Mouse (Mus musculus): Measurements from ENCODE around the gene Map3k21. TPM values are rescaled to one million over a fixed set of nuclear protein-coding genes. Genes with fewer than 3 reads are reported as not detected.

The Map3k21 gene
- total and polyA plus RNA-seq, 3 experiments: not detected

DNA sequence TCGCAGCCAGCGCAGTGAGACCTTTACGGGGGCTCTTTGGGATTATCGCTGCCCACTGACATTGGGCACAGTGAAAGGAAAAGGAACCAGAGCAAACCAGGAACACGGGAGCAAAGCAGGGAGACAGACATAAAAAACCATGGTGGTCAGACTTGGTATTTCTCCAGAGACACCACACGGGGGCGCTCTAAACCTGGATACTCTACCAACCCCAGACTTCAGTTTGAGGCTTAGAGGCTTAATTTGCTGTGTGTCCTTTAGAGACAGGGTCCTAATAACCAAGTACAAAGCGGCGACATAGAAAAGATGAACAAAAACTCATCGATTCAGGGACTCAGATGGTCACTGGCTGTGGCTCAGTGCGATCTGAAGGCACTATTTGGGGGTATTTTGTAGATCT, 45.4 kb downstream of the Map3k21 start:
- DNase-seq (ENCODE audit: extremely low read depth): peak; percentile 44
- H3K4me2 ChIP-seq (ENCODE audit: insufficient read depth, low read depth, poor library complexity, severe bottlenecking): peak overlapping the region; percentile 19; the same call in 1 of the 2 replicates
- no peaks in the 10 kb centered on the region; the same call in 1 of the 2 replicates for H3K79me2 ChIP-seq (replicated peaks; ENCODE audit: control insufficient read depth, extremely low read depth, insufficient read depth, poor library complexity, severe bottlenecking)
- no peak overlapping the region for H3K9ac ChIP-seq (ENCODE audit: insufficient read depth, low read depth)
- H3K4me3 ChIP-seq (replicated peaks in 1 of 3; ENCODE audit: low read depth in 2 of 3, low read length in 2 of 3, poor library complexity in 1 of 3): no peak overlapping the region
- H3K27me3 ChIP-seq (replicated peaks): peaks cover 64% of the 10 kb centered on the region
- TF ChIP-seq POLR2A (IDR thresholded peaks at IDR 0.05; ENCODE audit: low read depth, low read length): no peak
- peak; percentile 63 for TF ChIP-seq SMC3 (IDR thresholded peaks at IDR 0.05; ENCODE audit: low read depth, low read length)
- peak; percentile 77 for TF ChIP-seq RAD21 (IDR thresholded peaks at IDR 0.05; ENCODE audit: low read depth, low read length)
- TF ChIP-seq CTCF (conservative IDR thresholded peaks at IDR 0.05 in 1 of 2, IDR thresholded peaks at IDR 0.05 in 1 of 2; ENCODE audit: low read depth in 2 of 2, low read length in 2 of 2): peak; percentile 62 to 85
- no peak for TF ChIP-seq USF1 (IDR thresholded peaks at IDR 0.05; ENCODE audit: low read depth, low read length)
- H3K4me1 ChIP-seq (ENCODE audit: control insufficient read depth in 1 of 2, insufficient read depth in 2 of 2): no peaks in the 10 kb centered on the region
- dilution Hi-C loops (cut with MboI; ENCODE audit: extremely low pct_ligation_motif_present, extremely low pct_unique_long_range_greater_than_20kb, low sequenced_read_pairs): no loop called here
- H3K9me3 ChIP-seq (replicated peaks; ENCODE audit: low read length): no peaks in the 10 kb centered on the region
- in situ Hi-C loops (cut with MboI; ENCODE audit: low pct_ligation_motif_present, low pct_unique_long_range_greater_than_20kb, low sequenced_read_pairs): loop anchor here (10.0 to 25.0 kb wide), 3 partner anchors 119 to 532 kb away; partner anchors contain the start of gene Tarbp1
- H3K36me3 ChIP-seq (replicated peaks in 1 of 2; ENCODE audit: control insufficient read depth in 1 of 2, insufficient read depth in 1 of 2, low read length in 1 of 2): no peaks in the 10 kb centered on the region
- H3K27ac ChIP-seq (ENCODE audit: insufficient read depth, low read depth): no peak overlapping the region

DNA sequence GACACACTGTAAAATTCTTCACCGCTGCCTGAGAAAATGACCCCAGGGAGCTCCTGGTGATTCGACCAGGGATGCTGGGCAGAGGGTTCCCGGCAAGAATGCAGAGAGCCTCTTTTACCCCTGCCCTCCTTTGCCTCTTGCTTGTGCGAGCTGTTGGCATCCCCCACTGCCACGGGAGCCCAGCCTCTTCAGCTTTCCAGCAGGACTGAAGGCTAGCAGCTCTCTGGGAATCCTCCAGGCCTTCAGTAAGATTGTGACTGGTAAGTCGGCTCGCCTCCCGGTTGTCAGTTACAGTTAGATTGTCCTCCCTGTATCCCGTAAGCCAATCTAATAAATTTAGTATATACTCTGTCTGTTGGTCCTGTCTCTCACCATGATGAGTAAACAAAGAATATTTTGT, 46.5 kb downstream of the Map3k21 start:
- peaks cover 0 to 6% of the 10 kb centered on the region in 2 experiments; a peak in 2 of 4 replicates for H3K4me1 ChIP-seq (ENCODE audit: control insufficient read depth in 1 of 2, insufficient read depth in 2 of 2)
- peaks cover 0 to 3% of the 10 kb centered on the region in 2 experiments for H3K36me3 ChIP-seq (replicated peaks in 1 of 2; ENCODE audit: control insufficient read depth in 1 of 2, insufficient read depth in 1 of 2, low read length in 1 of 2)
- DNase-seq (ENCODE audit: extremely low read depth): no peak
- peaks cover 6% of the 10 kb centered on the region for H3K79me2 ChIP-seq (replicated peaks; ENCODE audit: control insufficient read depth, extremely low read depth, insufficient read depth, poor library complexity, severe bottlenecking)
- no peak overlapping the region for H3K4me3 ChIP-seq (replicated peaks in 1 of 3; ENCODE audit: low read depth in 2 of 3, low read length in 2 of 3, poor library complexity in 1 of 3)
- in situ Hi-C loops (cut with MboI; ENCODE audit: low pct_ligation_motif_present, low pct_unique_long_range_greater_than_20kb, low sequenced_read_pairs): loop anchor here (10.0 to 25.0 kb wide), 3 partner anchors 118 to 531 kb away; partner anchors contain the start of gene Tarbp1
- dilution Hi-C loops (cut with MboI; ENCODE audit: extremely low pct_ligation_motif_present, extremely low pct_unique_long_range_greater_than_20kb, low sequenced_read_pairs): no loop called here
- H3K27ac ChIP-seq (ENCODE audit: insufficient read depth, low read depth): no peak overlapping the region
- no peak overlapping the region for H3K9ac ChIP-seq (ENCODE audit: insufficient read depth, low read depth)
- no peak overlapping the region for H3K4me2 ChIP-seq (ENCODE audit: insufficient read depth, low read depth, poor library complexity, severe bottlenecking)
- H3K27me3 ChIP-seq (replicated peaks): peaks cover 59% of the 10 kb centered on the region
- peaks cover 7% of the 10 kb centered on the region for H3K9me3 ChIP-seq (replicated peaks; ENCODE audit: low read length)
- TF ChIP-seq BHLHE40 (IDR thresholded peaks at IDR 0.05; ENCODE audit: low read depth, low read length) (no peak), ELF1 (IDR thresholded peaks at IDR 0.05; ENCODE audit: low read depth, low read length) (no peak)

DNA sequence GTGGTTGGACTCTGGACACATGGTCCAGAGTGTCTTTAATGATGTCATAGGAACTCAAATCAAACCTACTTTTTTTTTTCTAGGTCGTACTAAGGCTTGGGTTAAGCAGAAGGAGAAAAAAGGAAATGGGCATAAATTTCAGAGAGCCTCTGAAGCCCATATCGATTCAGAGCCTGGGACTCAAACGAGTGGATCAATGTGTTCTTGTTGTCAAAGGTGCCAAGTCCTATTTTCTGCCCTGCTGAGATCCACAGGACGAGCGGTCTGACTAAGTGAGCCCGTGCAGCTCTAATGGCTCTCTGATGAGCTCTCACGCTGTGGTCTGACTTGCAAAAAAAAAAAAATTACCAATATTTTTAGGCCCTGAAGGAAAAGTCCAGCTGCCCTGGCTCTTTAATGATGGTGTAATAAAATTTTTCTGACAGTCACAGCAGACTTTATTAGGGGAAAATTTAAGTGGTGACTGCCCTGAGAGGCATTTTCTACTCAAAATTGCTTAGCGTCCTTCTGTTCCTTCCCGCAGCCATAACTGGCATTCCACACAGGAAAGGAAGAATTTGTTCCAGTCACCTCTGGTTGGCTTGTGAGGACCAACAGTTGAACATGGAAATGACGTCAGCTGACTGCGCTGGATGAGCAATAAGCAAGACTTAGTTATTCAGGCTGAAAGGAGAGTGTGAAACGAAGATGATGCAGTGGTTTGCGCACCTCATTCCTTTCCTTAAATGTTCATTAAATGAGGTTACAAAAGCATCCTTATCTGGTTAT, 47.2 kb downstream of the Map3k21 start:
- H3K36me3 ChIP-seq (replicated peaks in 1 of 2; ENCODE audit: control insufficient read depth in 1 of 2, insufficient read depth in 1 of 2, low read length in 1 of 2): peaks cover 0 to 4% of the 10 kb centered on the region in 2 experiments
- dilution Hi-C loops (cut with MboI; ENCODE audit: extremely low pct_ligation_motif_present, extremely low pct_unique_long_range_greater_than_20kb, low sequenced_read_pairs): no loop called here

More for the DNA sequence above, 47.2 kb downstream of the Map3k21 start:
- Histone ChIP-seq H3K27ac (ENCODE audit: insufficient read depth, low read depth) (no peak overlapping the region), H3K4me1 (ENCODE audit: control insufficient read depth in 1 of 2, insufficient read depth in 2 of 2) (peaks cover 0 to 6% of the 10 kb centered on the region in 2 experiments; a peak in 2 of 4 replicates), H3K9me3 (replicated peaks; ENCODE audit: low read length) (peaks cover 7% of the 10 kb centered on the region), H3K4me3 (replicated peaks in 1 of 3; ENCODE audit: low read depth in 2 of 3, low read length in 2 of 3, poor library complexity in 1 of 3) (no peak overlapping the region), H3K4me2 (ENCODE audit: insufficient read depth, low read depth, poor library complexity, severe bottlenecking) (no peak overlapping the region), H3K9ac (ENCODE audit: insufficient read depth, low read depth) (no peak overlapping the region), H3K79me2 (replicated peaks; ENCODE audit: control insufficient read depth, extremely low read depth, insufficient read depth, poor library complexity, severe bottlenecking) (peaks cover 6% of the 10 kb centered on the region), H3K27me3 (replicated peaks) (peaks cover 53% of the 10 kb centered on the region)
- in situ Hi-C loops (cut with MboI; ENCODE audit: low pct_ligation_motif_present, low pct_unique_long_range_greater_than_20kb, low sequenced_read_pairs): loop anchor here (10.0 to 25.0 kb wide), 3 partner anchors 117 to 530 kb away; partner anchors contain the start of gene Tarbp1
- TF ChIP-seq POLR2A (IDR thresholded peaks at IDR 0.05; ENCODE audit: low read depth, low read length) (no peak), RAD21 (IDR thresholded peaks at IDR 0.05; ENCODE audit: low read depth, low read length) (no peak), EP300 (IDR thresholded peaks at IDR 0.05; ENCODE audit: low read length) (no peak), NRF1 (IDR thresholded peaks at IDR 0.05; ENCODE audit: low read depth, low read length) (no peak), ZNF384 (IDR thresholded peaks at IDR 0.05; ENCODE audit: low read depth, low read length) (no peak), USF2 (conservative IDR thresholded peaks at IDR 0.05; ENCODE audit: low read depth, low read length) (no peak), E2F4 (IDR thresholded peaks at IDR 0.05; ENCODE audit: insufficient replicate concordance, low read depth, low read length) (no peak), JUN (IDR thresholded peaks at IDR 0.05; ENCODE audit: insufficient read depth, low read depth, low read length) (no peak)
- no peak for DNase-seq (ENCODE audit: extremely low read depth)
